Mouse (Mus musculus) urinary bladder, postnatal 36 days (tissue): Measurements from ENCODE around the gene Sh3bgrl3.
A peak's percentile ranks its signal among the peaks of the same experiment; 100 is the strongest.
"Not testable (repeated sequence)": the region's sequence is repeated elsewhere in the genome, so short reads cannot be mapped to it uniquely, and the experiment has no call there.

Experiments used
- DNase-seq, 2 experiments: peaks; one replicate each; pipeline ENCODE4 v3.0.0; 2022; ENCODE audit warnings: low spot score in 2 of 2, mixed read lengths in 1 of 2

Gene Sh3bgrl3

DNA sequence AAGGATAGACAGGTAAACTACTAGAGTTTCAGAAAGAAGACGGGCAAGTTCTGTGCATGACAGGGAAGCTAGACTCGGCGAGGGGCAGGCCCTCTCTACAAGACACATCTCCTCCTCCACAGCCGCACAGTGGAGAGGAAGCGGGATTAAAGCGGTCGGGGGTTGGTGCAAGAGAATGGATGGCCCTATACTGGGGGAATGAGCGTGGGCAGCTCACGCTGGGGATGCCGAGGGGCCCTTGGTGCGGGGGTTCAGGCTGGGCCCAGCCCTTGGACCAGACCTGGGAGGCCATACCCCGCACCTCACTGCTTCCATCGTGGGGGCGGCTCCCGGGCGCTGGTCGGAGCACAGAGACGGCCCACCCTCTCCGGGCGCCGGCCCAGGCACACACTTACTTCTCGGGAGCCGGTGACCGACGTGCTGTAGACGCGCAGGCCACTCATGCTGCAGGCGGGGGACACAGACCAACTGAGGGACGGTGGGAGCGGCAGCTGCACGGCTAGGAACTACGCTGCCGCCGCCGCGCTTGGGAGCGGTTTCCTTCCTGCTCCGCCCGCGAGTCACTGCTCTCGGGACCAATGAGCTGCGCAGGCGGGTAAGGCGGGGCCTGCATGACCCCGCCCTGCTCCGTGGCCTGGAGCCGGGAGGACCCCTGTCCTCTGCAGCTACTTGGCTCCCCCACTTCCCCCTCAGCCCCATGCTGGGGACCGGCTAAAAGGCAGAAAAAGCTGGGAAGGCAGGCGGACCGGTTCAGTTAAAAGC, at the start of gene Sh3bgrl3:
TSS of gene Sh3bgrl3 (minus strand) at position 569 of the 762 bp plus-strand sequence.
- DNase-seq: peak; percentile 79 to 87

DNA sequence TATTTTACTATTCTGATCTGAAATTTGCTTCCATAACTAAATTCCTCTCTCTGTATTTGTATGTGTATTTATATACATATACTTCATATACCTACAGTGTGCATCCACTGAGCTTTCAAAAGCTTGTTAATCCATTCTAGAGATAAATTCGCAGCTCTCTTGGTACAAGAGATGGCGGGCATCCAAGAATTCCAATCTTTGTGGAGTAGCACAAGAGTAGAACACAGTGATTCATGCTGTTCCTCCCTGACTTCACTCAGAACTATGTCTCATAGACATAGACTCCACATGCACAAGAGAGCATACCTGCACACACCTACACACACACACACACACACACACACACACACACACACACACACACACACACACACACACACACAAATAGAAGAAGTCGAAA, 43.8 kb upstream of the Sh3bgrl3 start:
- no peak for DNase-seq

DNA sequence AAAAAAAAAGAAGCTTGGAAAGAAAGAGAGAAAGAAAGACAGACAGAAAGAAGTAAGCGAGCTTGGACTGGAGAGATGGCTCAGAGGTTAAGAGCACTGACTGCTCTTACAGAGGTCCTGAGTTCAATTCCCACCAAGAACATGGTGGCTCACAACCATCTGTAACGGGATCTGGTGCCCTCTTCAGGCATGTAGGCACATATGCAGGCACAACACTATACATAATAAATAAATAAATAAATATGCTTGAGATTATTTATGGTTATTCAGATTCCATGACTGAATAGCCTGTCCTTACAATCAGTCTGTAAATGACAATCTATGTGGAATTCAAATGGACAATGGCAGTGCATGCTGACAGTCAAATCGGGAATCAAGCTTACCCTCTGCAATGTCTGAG, 38.3 kb upstream of the Sh3bgrl3 start:
- no peak for DNase-seq

DNA sequence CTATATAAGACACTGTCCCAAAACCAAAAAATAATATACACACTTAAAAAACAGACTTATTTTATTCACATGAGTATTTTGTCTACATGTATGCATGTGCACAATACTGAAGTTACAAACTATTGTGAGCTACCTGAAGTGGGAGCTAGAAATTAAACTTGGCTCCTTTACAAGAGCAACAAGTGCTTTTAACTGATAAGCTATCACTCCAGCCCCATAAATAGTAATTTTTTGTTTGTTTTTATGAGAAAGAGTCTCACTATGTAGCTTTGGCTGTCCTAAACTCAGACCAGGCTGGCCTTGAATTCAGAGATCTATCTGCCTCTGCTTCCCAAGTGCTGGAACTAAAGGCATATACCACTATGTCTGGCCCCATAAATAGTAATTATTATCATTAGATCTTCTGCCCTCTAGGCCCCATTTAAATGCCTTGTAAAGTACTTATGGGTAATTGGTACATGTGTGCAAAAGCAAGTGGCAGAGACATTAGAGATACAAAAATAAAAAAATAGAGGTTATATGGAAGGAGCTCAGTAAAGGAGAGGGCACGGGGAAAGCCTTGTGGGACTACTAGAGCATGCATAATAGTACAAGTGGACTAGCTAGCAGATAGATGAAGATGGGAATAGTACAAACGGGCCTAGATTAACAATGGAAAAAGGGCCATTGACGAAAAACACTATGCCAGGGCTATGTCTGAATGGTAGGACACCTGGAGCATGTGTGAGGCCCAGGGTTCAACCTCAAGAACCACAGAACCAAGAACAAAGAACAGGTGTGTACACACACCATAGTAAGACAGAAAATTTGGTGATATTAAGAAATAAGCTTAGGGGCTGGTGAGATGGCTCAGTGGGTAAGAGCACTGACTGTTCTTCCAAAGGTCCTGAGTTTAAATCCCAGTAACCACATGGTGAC, 37.2 kb upstream of the Sh3bgrl3 start:
- DNase-seq: no peak

DNA sequence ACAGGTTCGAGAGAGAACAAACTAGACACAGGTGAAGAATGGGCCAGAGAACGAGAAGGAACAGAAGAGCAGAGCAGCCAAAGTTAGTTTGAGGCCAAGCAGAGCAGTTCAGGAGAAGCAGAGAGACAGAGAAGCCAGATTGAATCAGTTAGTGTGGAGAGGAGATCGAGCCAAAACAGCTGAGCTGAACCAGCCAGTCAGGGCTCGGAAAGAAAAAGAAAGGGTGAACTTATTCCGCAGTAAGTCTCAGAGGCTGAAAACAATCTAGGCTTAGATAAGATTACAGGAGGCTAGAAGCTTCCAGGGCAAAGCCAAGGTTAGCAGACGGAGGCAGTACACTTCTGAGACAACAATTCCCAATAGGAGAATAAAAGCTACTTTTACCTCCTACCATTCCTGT, 36.4 kb upstream of the Sh3bgrl3 start:
- DNase-seq: no peak

DNA sequence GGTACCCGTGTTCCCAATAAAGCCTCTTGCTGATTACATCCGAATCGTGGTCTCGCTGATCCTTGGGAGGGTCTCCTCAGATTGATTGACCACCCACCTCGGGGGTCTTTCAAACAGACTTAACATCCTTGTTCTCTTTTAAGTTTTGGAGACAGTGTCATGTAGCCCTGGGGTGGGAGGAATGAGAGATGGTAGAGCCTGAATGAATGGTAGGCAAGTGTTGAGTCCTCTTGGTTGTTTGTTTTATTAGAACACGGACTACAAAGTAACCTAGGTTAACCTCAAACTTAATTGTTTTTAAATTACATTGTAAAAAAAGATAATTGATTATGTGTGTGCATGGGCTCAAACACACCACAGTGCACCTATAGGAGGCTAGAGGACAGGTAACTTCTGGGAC, 36.0 kb upstream of the Sh3bgrl3 start:
- DNase-seq: no peak

DNA sequence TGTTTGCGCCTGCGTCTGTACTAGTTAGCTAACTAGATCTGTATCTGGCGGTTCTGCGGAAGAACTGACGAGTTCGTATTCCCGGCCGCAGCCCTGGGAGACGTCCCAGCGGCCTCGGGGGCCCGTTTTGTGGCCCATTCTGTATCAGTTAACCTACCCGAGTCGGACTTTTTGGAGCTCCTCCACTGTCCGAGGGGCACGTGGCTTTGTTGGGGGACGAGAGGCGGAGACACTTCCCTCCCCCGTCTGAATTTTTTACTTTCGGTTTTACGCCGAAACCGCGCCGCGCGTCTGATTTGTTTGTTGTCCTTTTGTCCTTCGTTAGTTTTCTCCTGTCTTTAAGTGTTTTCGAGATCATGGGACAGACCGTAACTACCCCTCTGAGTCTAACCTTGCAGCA, 31.5 kb upstream of the Sh3bgrl3 start:
- peak; percentile 19 to 43 for DNase-seq

DNA sequence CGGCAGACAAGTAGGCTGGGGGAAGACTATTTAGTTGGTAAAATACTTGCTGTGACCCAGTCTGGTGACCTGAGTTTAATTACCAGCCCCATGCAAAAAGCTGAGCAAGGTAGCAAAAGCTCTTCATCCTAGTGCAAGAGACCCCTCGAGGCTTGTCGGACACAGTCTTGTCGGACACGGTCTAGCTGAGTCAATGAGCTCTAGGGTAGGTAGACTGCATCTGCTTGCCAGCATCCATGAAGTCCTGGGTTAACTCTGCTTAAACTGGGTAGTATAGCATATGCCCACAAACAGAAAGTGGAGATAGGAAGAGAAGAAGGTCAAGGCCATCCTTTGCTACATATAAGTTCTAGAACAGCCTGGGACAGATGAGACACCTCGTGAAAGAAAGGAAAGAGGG, 30.2 kb upstream of the Sh3bgrl3 start:
- DNase-seq: no peak

DNA sequence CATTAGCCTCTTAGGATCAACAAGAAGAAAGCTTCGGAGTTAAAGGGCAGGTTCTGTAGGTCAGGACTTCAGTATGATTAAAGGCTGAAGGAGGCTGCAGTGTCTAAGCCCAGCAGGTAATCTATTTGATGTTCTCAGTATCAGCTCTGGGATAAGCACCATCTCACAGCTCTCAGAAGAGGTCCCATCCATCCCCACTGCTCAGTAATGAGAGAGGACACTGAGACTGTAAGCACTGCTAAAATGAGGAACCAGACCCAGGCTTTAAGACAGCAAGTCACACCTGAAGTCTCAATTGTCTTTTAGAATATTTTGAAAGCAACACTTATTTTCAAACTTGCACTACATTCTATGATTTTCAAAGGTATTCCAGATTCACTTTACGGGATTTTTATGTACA, 29.0 kb upstream of the Sh3bgrl3 start:
- no peak for DNase-seq

DNA sequence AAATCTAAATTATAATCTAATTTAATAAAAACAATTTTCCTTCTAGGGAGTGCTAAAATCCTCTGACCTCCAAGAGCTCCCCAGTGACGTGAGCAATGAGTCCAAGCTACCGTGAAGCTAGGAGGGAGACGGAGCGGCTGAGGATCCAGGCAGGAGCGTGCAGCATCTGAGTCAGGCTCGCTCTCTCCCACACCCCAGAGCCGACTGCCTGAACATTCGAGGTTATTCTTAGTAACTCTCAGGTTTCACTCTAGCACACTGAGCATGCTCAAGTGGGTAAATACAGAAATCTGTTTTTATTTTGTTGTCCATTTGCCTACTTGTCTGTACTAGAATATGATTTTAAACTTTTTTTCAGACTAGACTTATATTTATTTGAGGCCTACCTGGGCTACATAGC, 28.2 kb upstream of the Sh3bgrl3 start:
- peak; percentile 36 to 41 for DNase-seq

DNA sequence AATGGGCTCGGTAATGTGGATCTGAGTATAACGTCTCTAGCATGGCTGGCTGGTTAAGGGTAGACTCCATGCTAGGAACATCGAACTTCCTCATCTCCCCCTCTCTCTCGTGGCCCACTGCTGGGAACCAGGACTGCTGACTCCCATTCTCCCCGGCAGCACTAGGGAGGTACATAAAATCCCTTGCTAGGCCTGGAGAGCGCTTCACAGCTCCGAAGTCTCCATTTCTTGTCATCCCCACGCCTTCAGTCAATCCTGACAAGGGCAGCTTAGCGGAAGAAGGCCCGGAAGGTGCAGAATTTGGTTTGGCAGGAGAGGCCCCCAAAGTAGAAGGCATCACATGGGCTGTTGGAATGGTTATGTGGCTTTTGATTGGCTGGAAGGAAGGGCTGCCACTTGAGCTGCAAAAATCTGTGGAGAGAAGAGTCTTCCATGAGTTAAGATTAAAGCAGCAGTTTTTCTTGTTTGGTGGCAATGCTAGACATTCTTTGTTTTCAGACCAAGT, 27.4 kb upstream of the Sh3bgrl3 start:
- DNase-seq: no peak

DNA sequence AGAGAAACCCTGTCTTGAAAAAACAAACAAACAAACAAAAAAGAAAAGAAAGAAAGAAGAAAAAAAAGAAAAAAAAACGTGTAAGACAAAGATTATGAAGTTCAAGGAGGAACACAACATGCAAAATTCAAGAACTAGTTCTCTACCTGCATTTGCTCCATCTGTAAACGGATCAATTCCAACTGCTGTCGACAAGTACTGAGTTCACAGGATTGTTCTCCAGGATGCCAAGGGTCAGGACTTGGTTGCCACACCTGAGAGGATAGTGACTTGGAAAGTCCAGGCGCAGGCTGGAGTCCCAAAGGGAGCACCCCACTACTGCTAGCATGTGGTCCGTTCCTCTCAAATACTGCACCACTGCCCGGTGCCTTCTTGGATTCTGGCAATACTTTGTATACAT, 26.9 kb upstream of the Sh3bgrl3 start:
- no peak for DNase-seq

DNA sequence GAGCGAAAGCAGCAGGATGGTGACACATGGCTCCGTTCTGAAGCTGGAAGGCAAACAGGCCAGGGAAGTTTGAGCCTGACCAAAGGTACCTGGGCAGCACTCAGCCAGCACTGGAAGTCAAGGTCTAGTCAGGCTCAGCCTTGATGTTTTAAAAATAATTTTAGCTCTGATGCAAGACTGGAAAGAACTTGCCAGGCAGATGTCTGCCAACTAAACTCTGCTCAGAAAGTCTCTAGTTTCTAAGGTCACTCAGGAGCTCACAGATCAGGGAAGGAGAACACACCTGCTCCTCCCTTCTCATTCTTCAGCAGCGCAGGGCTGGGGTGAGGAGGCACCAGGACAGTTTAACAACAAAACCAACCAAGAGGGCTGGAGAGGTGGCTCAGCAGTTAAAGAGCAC, 25.8 kb upstream of the Sh3bgrl3 start:
- no peak for DNase-seq

DNA sequence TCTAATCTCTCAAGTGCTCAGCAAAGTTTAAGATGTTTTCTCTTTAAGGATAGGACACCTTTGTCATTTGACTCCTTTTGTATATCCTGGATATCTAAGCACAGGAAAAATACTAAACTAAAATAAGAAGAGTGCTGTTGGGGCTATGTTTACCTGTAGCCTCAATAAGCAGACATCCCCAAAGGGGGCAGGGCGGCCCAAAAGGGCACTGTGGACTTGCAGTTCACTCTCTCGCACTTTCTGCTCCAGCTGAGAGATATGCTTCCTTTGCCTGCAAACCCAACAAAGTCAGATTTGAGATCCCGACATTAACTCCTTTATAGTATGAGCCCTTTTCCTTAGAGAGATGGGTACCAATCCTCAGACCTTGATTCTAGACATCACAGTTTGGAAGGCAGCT, 25.1 kb upstream of the Sh3bgrl3 start:
- DNase-seq: no peak

DNA sequence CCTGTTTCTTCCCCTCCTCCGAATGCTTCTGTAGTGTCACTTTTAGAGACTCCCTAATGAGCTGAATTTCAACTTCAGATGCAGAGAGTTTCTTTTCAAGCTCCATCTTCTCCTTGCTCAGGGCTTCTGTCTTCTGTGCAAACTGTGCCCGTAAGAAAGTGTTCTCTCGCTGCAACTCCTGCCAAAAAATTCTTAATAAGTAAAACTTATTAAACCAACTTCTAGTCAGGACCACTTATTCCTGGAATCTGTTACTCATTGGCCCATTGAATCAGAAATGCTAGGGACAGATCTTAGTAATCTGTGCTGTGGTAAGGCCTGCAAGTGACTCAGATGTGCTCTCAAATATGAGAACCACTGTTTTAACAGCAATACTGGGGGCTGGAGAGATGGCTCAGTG, 23.5 kb upstream of the Sh3bgrl3 start:
- no peak for DNase-seq

DNA sequence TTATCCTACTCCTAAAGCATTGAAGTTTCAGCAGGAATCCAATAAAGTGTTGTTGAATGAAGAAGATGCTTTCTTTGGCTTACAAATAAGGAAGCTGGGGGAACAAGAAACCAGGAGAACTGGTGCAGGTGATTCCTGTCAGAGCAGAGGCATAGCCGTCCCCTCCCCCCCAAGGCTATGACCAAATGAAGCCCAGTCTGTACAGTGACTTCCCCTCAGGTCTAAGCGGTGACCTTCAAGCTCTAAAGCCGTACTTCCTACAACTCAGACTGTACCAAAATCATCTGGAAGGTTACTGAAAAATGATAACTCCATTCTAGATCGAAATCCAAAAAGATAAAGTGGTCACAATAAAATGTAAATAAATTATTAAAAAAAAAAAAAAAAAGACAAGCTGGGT, 20.8 kb upstream of the Sh3bgrl3 start:
- no peak for DNase-seq

DNA sequence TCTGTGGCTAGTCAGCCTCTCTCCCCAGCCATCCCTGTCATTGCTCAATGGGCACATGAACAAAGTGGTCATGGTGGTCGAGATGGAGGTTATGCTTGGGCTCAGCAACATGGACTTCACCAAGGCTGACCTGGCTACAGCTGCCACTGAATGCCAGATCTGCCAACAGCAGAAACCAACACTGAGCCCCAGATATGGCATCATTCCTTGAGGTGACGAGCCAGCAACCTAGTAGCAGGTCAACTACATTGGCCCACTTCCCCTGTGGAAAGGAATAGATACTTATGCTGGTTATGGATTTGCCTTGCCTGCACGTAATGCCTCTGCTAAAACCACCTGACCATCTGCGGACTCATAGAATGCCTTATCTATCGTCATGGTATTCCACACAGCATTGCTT, 15.7 kb upstream of the Sh3bgrl3 start:
- DNase-seq: not testable (repeated sequence)

DNA sequence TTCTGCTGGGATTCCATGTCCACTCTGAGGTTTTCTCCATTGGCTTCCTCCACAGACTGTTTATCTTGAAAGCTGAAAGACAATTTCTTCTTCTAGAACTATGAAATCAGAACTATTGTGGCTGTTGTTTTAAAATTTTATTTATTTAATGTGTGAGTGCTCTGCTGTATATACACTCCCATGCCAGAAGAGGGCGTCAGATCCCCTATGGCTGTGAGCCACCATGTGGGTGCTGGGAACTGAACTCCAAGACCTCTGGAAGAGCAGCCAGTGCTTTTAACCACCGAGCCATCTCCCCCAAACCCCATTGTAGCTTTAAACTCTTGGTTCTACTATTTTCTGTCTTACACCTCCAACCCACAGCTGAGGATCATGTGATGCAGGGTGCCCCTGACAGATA, 10.3 kb upstream of the Sh3bgrl3 start:
- DNase-seq: no peak

DNA sequence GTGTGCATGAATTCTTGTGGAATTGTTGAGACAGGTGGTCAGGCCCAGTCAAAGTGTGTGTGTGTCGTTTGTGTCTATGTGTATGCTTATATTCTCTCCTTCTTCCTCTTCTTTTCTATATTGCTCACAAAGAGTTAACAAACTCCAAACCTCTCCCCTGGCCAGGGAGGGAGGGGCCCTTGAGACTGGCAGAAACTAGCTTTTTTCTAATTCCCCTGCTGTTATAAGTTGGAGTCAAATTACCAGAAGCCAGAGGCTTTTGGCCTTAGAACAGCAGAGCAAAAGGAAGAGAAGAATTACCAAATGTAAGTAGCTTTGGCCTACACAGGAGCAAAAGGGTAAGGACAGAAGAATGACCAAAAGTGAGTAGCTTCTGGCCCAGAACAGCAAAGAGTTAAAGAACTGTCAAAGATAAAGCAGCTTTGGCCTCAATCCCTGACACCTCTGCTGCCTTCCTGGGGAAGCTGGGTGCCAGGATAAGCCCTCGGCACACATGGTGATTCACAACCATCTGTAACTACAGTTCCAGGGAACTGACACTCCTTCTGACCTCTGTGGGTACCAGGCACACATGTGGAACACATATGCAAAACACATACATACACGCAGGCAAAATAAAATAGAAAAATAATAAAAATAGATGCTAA, 7.8 kb upstream of the Sh3bgrl3 start:
- DNase-seq: no peak

DNA sequence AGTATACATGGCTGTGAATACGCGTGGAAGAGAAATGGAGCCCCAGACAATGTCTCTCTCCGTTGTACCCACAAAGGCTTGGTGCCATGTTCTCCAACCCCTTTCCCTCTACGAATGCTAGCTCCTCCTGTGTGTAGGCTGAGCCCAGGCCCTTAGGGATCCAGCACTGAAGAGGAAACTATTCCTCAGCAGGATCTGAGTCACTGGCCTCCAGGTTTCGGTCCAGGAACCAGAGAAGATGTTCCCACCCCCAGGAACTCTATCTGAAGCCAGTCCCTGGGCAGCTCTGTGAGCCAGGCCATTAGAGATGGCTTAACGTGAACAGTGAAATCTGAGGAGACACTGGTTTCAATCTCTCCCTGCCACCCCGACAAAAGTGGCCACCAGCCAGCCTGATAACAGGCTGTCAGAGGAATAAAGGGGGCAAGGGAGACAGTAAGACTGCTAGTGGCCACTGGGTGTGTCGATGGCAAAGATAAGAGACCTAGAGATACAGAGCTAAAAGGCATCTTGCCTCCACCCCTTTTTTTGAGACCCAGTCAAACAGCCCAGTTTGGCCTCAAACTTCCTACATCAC, 4.0 kb upstream of the Sh3bgrl3 start:
- DNase-seq: no peak

DNA sequence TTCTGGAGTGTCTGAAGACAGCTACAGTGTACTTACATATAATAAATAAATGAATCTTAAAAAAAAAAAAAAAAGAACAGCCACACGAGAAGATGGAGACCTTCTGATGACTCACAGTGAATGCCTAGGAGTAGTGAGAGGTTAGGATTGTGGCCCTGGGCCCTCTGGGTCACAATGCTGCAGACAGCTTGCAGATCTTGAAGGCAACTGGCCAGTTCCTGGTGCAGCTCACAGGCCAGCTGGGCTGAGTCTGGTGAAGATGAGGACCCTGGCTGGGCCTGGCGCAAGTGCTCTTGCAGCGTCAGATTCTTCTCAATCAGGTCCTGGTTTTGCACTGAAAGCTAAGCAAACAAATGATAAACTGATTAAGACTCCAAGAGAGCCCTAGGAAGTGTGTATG, 3.5 kb upstream of the Sh3bgrl3 start:
- no peak for DNase-seq

DNA sequence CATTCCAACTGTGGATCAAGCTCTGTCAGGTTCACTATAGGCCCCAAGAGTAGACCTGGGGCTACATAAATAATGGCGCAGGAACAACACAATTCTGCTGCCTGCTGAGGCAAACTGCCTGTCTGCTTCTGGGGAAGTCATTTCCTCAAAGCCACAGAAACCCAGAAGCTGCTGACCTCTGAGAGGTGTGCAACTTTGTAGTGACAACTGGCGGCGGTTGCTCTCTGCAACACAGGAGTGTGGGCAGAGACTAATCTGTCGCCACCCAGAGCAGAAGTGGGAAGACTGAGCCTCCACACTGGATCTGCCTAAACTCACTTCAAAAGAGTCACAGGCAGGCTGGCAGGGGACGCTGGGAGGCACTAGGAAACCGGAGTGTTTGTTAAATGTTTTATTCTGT, 893 bp upstream of the Sh3bgrl3 start:
- DNase-seq: no peak
